In genomic region chr3:101379789-101380188, GRCm38 (mm10) we compare ENCODE assay signal across 7 mouse cellular contexts. TPM values are rescaled to one million over a fixed set of nuclear protein-coding genes. Genes with fewer than 3 reads are reported as not detected.
DNase-seq lines count a peak whose midpoint lies in the region; ATAC-seq and TF ChIP-seq lines count a peak whose summit lies in the region.

No protein-coding gene starts in this region.

- 0 out of 2 replicates have a peak, but pooled peaks have one; percentile 18 for ATAC-seq in hindbrain, embryonic 15.5 days (ENCODE audit: low FRiP score, low read depth)
- no peak for ATAC-seq in limb, embryonic 15.5 days (ENCODE audit: insufficient number of reproducible peaks, low FRiP score, low TSS enrichment, low read depth)
- ATAC-seq in activated CD4-positive, CD25-positive, alpha-beta regulatory T cell, adult 4 months, result no peak

- H3K36me3 ChIP-seq in hindbrain, embryonic 15.5 days, result no peaks in the 10 kb centered on the region
- no peaks in the 10 kb centered on the region for H3K36me3 ChIP-seq in limb, embryonic 15.5 days
- H3K36me3 ChIP-seq in small intestine, adult 2 months (ENCODE audit: control insufficient read depth, insufficient read depth, low read length), result no peaks in the 10 kb centered on the region; the same call in 1 of the 2 replicates

- peaks cover 66% of the 10 kb centered on the region for H3K4me1 ChIP-seq in hindbrain, embryonic 15.5 days (replicated peaks)
- peaks cover 62% of the 10 kb centered on the region for H3K4me1 ChIP-seq in limb, embryonic 15.5 days
- H3K4me1 ChIP-seq in small intestine, adult 2 months (ENCODE audit: control insufficient read depth, insufficient read depth, insufficient read length, low read length), result peaks cover 21% of the 10 kb centered on the region; the same call in 1 of the 2 replicates

- no peaks in the 10 kb centered on the region for H3K9me3 ChIP-seq in hindbrain, embryonic 15.5 days
- no peaks in the 10 kb centered on the region for H3K9me3 ChIP-seq in limb, embryonic 15.5 days

- H3K4me2 ChIP-seq in hindbrain, embryonic 15.5 days, result peak overlapping the region; percentile 89
- peak overlapping the region; percentile 82 for H3K4me2 ChIP-seq in limb, embryonic 15.5 days

- peak; percentile 77 for DNase-seq in 3T3-L1 (ENCODE audit: low read depth, low spot score)
- DNase-seq in adrenal gland, adult 18-20 months (ENCODE audit: low spot score in 2 of 2), result peak; percentile 31 to 42
- DNase-seq in frontal cortex, postnatal 36 days (ENCODE audit: low spot score in 2 of 2), result peak; percentile 75 to 78

- WGBS in hindbrain, embryonic 15.5 days, result 9% methylated on average over 4 of the region's 4 CpGs
- WGBS in limb, embryonic 15.5 days, result 11% methylated on average over 4 of the region's 4 CpGs
- WGBS in small intestine, adult 2 months, result 19% methylated on average over 4 of the region's 4 CpGs

- H3K27ac ChIP-seq in hindbrain, embryonic 15.5 days (replicated peaks), result peak overlapping the region; percentile 26; the same call in 1 of the 2 replicates
- 0 out of 2 replicates have a peak overlapping the region, but pooled peaks have one; percentile 84 for H3K27ac ChIP-seq in limb, embryonic 15.5 days
- peak overlapping the region; percentile 50 for H3K27ac ChIP-seq in small intestine, adult 2 months (ENCODE audit: insufficient read depth, low read depth, low read length)

- TF ChIP-seq POLR2A in small intestine, adult 2 months (IDR thresholded peaks at IDR 0.05; ENCODE audit: low read depth, low read length), result no peak

- no peak for TF ChIP-seq CTCF in small intestine, adult 2 months (IDR thresholded peaks at IDR 0.05; ENCODE audit: extremely low read depth, insufficient read length, insufficient replicate concordance, low read depth, low read length)

- peak overlapping the region; percentile 44 for H3K9ac ChIP-seq in hindbrain, embryonic 15.5 days
- no peak overlapping the region for H3K9ac ChIP-seq in limb, embryonic 15.5 days

- H3K27me3 ChIP-seq in hindbrain, embryonic 15.5 days, result no peaks in the 10 kb centered on the region
- H3K27me3 ChIP-seq in limb, embryonic 15.5 days, result no peaks in the 10 kb centered on the region
- H3K27me3 ChIP-seq in small intestine, adult 2 months (ENCODE audit: control insufficient read depth, insufficient read depth, low read length), result no peaks in the 10 kb centered on the region

- peak overlapping the region; percentile 92 for H3K4me3 ChIP-seq in hindbrain, embryonic 15.5 days
- H3K4me3 ChIP-seq in limb, embryonic 15.5 days, result peak overlapping the region; percentile 83
- H3K4me3 ChIP-seq in small intestine, adult 2 months (ENCODE audit: low read depth, low read length), result peak overlapping the region; percentile 22; the same call in 1 of the 2 replicates

RNA-seq across cellular contexts. Expression of gene Igsf3, which starts 2.9 kb away (rescaled TPM):
- total RNA-seq in adrenal gland, adult 18-20 months (2021), result 1 to 10 TPM; 3.1 to 3.8 TPM
- polyA plus RNA-seq in hindbrain, embryonic 15.5 days (2015; fragmentation: Nextera tagmentation; extraction: Ambion mirVana), result 80.2 and 90.6 TPM in 2 replicates
- 52.6 and 54.8 TPM in 2 replicates for polyA plus RNA-seq in limb, embryonic 15.5 days (2015; fragmentation: Nextera tagmentation; extraction: Ambion mirVana)
- 7.2 and 17.0 TPM in 2 replicates for polyA plus RNA-seq in small intestine, adult 2 months (2012; rRNA removed)
- 1 to 10 TPM in 1 of 2 experiments, under 1 TPM in 1; 0.86 to 1.6 TPM for polyA plus RNA-seq in activated CD4-positive, CD25-positive, alpha-beta regulatory T cell, adult 4 months (2017; shearing (Covaris generic))

Comparison
In these comparisons a context has a peak if more than half of its experiments do, and no peak if none do; other contexts are left out.
1. H3K27ac ChIP-seq: peak in every context shown above with its lines; median percentile 84 in limb, embryonic 15.5 days; 50 in small intestine, adult 2 months; 26 in hindbrain, embryonic 15.5 days.
2. H3K4me3 ChIP-seq: peak in every context shown above with its lines; median percentile 92 in hindbrain, embryonic 15.5 days; 83 in limb, embryonic 15.5 days; 22 in small intestine, adult 2 months.